Mouse (Mus musculus) 416B (cell line): ENCODE measurements around the gene Robo4.
A peak's percentile ranks its signal among the peaks of the same experiment; 100 is the strongest.

Experiments used
- DNase-seq: peaks from one replicate; pipeline ENCODE4 v3.0.0; 2011; ENCODE audit warnings: low read depth

Gene Robo4

GRCm38 (mm10) chr9:37401802-37402201 is at the start of gene Robo4:
Robo4 (plus strand) TSS chr9:37401897.
- peak; percentile 31 for DNase-seq

GRCm38 (mm10) chr9:37354485-37354884 is 47.2 kb upstream of the Robo4 start:
- DNase-seq = peak; percentile 70

DNA sequence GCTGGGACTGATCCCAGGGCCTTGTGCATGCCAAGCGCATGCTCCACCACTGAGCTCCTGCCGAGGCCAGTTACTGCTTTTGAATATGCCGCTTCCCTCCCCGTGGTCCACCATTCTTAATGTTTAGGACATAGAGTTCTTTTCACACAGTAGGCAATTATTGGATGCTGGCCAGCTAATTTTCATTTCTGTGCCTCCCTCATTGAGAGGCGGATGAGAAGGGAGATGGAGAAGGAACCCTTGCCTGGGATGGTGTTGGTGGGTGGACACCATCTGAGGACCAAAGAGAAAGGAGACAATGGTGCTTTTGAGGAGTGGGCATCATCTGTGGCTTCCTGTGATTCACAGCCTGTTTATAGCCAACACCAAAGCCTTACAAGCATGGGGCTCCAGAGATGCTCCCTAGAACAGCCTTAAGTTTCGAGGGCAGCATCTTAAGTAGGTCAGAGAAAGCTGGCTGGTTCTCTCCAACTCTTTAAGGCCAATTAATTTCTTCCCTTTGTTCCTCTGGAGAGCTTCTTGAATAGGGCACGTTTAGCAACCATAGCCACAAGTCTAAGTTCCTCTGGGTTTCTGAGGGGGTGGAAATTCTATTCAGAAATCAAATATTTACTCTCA is 42.9 kb upstream of the Robo4 start:
- DNase-seq = no peak

DNA sequence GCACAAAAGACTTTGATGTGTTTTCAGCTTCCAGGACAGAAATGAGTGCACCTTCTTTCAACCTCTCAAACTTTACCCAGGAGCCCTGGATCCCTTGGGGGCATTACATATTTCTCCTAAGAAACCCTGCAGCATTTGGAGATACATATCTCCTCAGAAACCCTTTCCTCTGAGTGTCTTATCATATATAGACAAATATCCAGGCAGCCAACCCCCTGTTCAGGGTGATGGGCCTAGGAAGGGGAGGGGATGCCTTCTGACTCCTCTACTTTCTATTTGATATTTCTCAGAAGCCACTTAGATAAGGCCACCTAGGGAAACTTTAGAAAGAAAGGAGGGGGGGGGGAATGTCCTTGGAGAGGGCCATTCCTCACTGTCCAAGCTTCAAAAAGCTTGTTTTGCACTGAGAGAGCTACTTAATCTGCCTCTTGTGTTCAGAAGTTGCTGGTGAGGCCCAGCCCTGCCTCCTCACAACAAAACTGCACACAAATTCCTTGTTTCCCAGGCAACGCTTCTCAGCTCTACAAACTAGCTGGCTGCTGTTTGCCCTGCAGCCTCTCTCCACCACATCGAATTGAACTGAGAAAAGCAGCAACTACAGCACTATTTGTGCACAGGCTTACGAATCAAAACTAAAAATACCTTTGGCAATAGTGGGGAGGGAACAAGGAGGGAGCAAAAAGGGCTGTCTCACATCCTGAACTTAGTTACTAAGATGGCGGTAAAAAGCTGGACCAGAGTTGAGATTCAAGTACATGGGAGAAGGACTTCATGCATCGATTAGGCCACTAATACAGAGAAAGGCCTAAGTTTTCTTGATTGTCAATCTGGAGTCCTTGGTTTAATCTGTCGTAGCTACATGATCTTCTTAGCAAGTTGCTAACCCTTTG is 42.1 kb upstream of the Robo4 start:
- no peak for DNase-seq

DNA sequence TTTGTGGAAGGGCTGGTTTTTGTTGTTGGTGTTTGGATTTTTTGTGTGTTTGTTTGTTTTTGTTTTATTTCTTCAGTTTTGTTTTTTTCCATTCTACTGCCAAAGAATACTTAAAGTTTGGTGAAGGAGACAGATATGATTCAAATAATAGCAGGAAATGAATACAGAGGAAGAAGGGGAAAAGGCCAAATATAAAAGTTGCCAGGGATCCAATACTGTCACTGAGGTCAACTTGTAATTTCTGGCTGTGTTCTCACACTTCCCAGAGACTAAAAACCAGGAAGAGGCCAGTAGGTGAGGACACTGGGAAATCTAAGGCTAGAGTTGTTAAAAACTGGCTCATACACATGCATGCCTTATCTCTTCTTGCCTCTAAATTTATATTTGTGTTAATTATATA is 39.6 kb upstream of the Robo4 start:
- no peak for DNase-seq

GRCm38 (mm10) chr9:37362881-37363280 is 38.8 kb upstream of the Robo4 start:
- no peak for DNase-seq

DNA sequence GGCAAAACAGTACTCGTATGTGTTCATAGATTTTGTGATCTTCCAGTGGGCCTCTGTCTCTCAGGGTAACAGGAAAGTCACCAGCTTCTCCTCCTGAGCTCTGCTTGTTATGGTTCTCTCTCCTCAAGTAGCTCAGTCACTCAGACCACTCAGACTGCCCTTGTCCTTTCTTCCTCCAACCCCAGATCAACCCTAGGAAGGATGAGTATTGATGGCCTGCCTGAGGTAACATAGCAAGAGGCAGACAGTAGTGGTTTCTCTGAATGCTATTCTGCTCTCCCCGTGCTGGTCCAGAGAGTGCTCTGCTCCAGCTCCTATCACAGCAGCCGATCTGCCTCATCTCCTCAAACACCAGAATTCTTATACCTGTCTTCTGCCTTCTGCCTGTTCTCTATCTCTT is 38.1 kb upstream of the Robo4 start:
- DNase-seq = no peak

- DNase-seq = no peak
Observed at GRCm38 (mm10) chr9:37364392-37364791, 37.3 kb upstream of the Robo4 start.

DNA sequence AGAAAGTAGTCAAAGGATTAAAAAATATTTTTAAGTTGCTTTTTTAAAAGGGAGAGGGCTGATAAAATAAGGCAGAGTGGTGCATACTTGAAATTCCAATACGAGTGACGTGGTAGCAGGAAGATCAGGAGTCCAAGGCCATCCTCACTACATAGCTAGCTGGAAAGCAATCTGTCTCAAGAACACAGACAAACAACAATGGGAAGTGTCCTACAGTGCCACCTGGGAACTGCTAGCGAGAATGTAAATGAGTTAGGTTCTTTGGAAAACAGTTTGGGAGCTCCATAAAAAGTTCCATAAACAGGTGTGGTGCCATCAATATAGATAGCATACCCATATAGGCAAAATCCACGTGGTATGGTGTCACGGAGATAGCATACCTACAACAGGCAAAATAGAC is 36.0 kb upstream of the Robo4 start:
- no peak for DNase-seq

DNA sequence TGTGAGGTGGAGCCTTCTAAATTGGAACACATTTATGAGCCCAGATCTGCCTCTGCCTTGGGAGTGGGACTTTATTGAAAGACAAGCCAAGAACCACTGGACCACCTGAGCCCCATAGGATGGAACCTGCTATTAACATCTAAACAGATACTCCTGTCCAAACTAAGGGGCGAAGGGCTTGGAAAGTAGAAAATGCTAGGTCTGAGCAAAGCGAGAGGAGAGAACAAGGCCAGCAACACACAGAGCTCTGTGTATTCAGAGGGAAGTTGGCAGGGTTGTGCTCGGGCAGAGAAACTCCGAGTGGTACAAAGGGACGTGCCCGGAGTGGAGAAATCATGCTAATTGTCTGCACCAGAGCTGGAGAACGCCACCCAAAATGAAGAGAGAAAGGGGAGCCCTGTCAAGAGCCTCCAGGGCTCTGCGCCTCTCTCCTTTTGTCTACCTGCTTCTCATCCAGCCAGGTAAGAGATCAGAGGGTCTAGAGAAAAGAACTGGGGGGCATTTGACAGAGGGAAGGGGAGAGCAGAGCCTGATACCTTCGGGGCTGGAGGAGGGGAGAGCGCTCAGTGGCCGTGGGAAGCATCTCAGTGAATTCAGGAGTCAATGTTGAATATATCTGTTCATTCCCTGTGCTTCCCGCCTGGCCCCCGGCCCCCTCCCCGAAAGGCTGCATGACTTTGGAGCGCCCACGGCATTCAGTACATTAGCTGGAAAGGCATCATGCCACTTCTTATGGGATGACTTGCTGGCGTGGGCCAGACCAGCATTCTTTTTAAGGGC is 34.2 kb upstream of the Robo4 start, which contains the start of gene Hepacam:
Gene Hepacam (plus strand): TSS at position 51 of the 780 bp plus-strand sequence.
- DNase-seq = no peak

- DNase-seq = no peak
Observed at GRCm38 (mm10) chr9:37368081-37368830, 33.4 kb upstream of the Robo4 start.

- DNase-seq = no peak
Observed at GRCm38 (mm10) chr9:37368860-37369259, 32.8 kb upstream of the Robo4 start.

DNA sequence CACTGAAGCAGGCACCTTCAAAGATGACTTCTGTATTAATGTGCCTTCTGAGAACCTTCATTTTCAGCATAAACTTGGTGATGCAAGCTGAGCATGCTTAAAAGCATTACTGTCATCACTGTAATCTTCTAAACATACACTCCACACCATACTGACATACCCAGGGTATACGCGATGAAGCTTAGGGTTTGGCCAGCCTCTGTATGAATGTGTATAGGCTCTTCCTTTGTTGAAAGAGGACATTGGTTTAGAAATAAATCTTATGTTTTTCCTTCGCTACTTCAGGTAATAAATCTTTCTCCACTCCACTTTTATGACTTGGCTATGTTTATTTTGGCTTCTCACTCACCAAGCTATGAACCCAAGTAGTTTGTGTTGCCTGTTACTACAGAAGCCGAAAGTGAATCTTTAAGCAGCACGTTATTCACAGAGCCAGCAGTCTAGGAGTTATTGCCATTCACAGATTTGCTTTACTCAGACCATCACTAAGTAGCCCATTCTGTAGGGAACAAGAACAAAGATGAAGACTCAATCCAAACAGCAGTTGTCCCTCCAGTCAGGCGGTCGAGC is 30.4 kb upstream of the Robo4 start:
- DNase-seq = no peak

- DNase-seq = peak; percentile 14
Observed at GRCm38 (mm10) chr9:37375718-37376117, 26.0 kb upstream of the Robo4 start.

GRCm38 (mm10) chr9:37383161-37383560 is 18.5 kb upstream of the Robo4 start:
- DNase-seq = no peak

- DNase-seq = no peak
Observed at GRCm38 (mm10) chr9:37384284-37385182, 17.2 kb upstream of the Robo4 start.

DNA sequence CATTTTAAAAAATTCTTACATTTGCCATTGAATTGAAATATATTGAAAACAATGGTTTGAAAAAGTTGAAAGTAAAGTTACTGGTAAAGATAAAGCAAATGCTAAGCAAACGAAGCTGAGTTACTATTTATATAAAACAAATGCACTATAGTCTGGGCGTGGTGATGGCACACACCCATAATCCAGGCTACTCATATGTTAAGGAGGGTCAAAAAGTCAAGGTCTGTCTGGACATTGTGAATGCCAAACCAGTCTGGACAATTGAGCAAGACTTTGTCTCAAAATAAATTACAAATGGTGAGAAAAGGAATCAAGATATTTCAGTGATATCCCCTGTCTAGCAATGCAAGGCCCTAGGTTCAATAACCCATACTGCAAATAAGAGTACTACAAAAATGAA is 10.8 kb upstream of the Robo4 start:
- no peak for DNase-seq

DNA sequence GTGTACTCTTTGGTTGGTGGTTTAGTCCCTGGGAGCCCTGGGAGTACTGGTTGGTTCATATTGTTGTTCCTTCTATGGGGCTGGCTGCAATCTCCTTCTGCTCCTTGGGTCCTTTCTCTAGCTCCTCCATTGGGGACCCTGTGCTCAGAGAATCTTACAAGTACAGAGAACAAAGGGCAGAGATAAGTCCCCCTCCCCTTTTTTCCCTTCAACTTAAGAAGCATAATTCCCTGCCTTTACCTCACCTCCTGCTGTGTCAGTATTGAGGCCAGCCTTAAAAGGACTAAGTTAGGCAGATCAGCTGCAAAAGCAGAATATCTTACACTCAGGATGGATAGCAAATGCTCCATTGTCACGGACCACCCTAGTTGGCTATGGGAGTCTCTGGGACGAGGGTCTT is 9.6 kb upstream of the Robo4 start:
- no peak for DNase-seq

DNA sequence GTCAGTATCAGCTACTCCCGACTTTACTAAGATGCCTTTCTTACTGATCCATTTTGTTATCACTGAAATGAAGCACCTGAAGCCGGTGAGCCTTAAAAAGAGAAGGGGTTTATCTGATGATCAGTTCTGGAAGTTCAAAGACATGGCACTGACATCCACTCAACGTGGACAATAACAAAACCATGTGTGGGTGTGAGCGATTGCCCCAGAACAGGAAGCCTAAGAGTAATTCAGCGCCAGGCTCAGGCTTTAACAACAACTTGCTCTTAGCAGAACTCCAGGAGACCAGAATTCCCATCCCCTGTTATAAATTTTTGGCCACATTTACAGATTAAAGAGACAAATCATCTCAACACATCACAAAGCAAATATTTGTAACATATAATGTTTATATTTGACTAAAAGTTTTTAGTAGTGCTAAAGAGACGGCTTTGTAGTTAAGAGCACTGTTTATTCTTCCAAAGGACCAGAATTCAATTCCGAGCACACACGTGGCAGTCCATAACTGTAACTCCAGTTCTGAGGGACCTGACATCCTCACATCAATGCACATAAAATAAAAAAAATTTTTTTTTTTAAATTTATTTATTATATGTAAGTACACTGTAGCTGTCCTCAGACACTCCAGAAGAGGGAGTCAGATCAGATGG is 8.1 kb upstream of the Robo4 start:
- no peak for DNase-seq

DNA sequence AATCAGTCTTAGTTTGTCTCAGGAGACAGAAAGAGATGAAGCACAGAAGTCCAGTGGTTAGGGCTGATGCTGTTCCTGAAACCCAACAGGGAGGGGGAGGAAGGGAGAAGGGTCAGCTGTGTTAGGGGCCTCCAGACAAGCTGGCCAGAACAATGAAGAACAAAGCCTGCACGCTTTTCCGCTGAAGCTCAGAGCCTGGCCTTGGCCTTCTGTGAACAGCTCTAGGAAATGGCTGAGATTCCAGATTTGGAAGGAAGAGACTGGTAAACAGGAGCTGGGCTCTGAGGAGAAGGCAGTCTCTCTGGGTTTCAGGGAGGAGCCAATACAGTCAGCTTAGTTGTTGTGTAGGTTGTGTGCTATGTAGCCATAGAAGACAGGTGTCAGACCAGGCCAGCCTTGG is 1.1 kb upstream of the Robo4 start:
- DNase-seq = no peak
